Mouse (Mus musculus) bone marrow macrophage, adult 2 months (primary cell): ENCODE results near the gene Ttll13.

Experiments
- CTCF ChIP-seq: IDR thresholded peaks from 2 replicates; pipeline ENCODE4 v1.5.1; 2012; ENCODE audit warnings: low read depth, mild to moderate bottlenecking, low read length, moderate library complexity
- POLR2A ChIP-seq: IDR thresholded peaks from 2 replicates; pipeline ENCODE4 v1.6.1; 2012; ENCODE audit warnings: mild to moderate bottlenecking, low read depth, low read length, borderline replicate concordance

- TF ChIP-seq POLR2A: no peak
- TF ChIP-seq CTCF: no peak
Observed at GRCm38 (mm10) chr7:80210982-80211381, 35.2 kb upstream of the Ttll13 start.
